Mouse (Mus musculus): ENCODE measurements at regions not wholly inside any gene's neighbourhood (a gene's known extent, or its start where the extent isn't known, plus 50 kb on each side); places are given as distances from the start of the nearest gene placed in this dataset.

GRCm38 (mm10) chr13:51976620-51977214 lies 130.2 kb downstream of the Gadd45g start:
- WGBS: 76% methylated on average over 6 of the region's 6 CpGs
- Histone ChIP-seq H3K4me2 (replicated peaks) (no peak overlapping the region), H3K36me3 (no peaks in the 10 kb centered on the region), H3K4me3 (no peak overlapping the region), H3K9ac (no peak overlapping the region), H3K27me3 (no peaks in the 10 kb centered on the region), H3K27ac (peak overlapping the region; percentile 88), H3K9me3 (peaks cover 9% of the 10 kb centered on the region; the same call in 1 of the 2 replicates), H3K4me1 (peaks cover 61% of the 10 kb centered on the region)
- ATAC-seq (ENCODE audit: low FRiP score, low read depth): no peak

- H3K4me2 ChIP-seq (replicated peaks): no peak overlapping the region
- H3K27ac ChIP-seq: no peak overlapping the region; the same call in 1 of the 2 replicates
- ATAC-seq (ENCODE audit: low FRiP score, low read depth): no peak
- H3K36me3 ChIP-seq: no peaks in the 10 kb centered on the region
- H3K4me3 ChIP-seq: no peak overlapping the region
- H3K9ac ChIP-seq: no peak overlapping the region
- peaks cover 35% of the 10 kb centered on the region for H3K4me1 ChIP-seq
- H3K9me3 ChIP-seq: peaks cover 9% of the 10 kb centered on the region; the same call in 1 of the 2 replicates
- H3K27me3 ChIP-seq: no peaks in the 10 kb centered on the region
- WGBS: 82% methylated on average over 5 of the region's 5 CpGs
Observed at GRCm38 (mm10) chr13:51979301-51979977, 133.0 kb downstream of the Gadd45g start.

- ATAC-seq (ENCODE audit: low FRiP score, low read depth): peak; percentile 38; the same call in 1 of the 2 replicates
- H3K27me3 ChIP-seq: no peaks in the 10 kb centered on the region
- no peak overlapping the region for H3K27ac ChIP-seq
- no peaks in the 10 kb centered on the region for H3K36me3 ChIP-seq
- H3K9me3 ChIP-seq: peaks cover 14% of the 10 kb centered on the region; the same call in 1 of the 2 replicates
- no peak overlapping the region for H3K4me2 ChIP-seq (replicated peaks)
- no peak overlapping the region for H3K4me3 ChIP-seq
- 39% methylated on average over 1 of the region's 1 CpGs for WGBS
- no peak overlapping the region for H3K9ac ChIP-seq
- peaks cover 26% of the 10 kb centered on the region for H3K4me1 ChIP-seq
Observed at GRCm38 (mm10) chr13:51980344-51980743, 133.9 kb downstream of the Gadd45g start.

GRCm38 (mm10) chr13:51983002-51983401 lies 136.5 kb downstream of the Gadd45g start:
- Histone ChIP-seq H3K27ac (no peak overlapping the region), H3K4me2 (replicated peaks) (no peak overlapping the region), H3K9ac (no peak overlapping the region), H3K27me3 (no peaks in the 10 kb centered on the region), H3K9me3 (peaks cover 5% of the 10 kb centered on the region; the same call in 1 of the 2 replicates), H3K4me1 (0 out of 2 replicates have a peak, but pooled peaks cover 6% of the 10 kb centered on the region), H3K36me3 (no peaks in the 10 kb centered on the region), H3K4me3 (no peak overlapping the region)
- WGBS: 77% methylated on average over 8 of the region's 8 CpGs
- ATAC-seq (ENCODE audit: low FRiP score, low read depth): no peak

GRCm38 (mm10) chr13:51983575-51983974 lies 137.1 kb downstream of the Gadd45g start:
- H3K9ac ChIP-seq: no peak overlapping the region
- no peak for ATAC-seq (ENCODE audit: low FRiP score, low read depth)
- 89% methylated on average over 5 of the region's 5 CpGs for WGBS

GRCm38 (mm10) chr13:51991339-51991738 lies 144.9 kb downstream of the Gadd45g start:
- Histone ChIP-seq H3K9me3 (peaks cover 5% of the 10 kb centered on the region; the same call in 1 of the 2 replicates), H3K9ac (no peak overlapping the region), H3K27me3 (no peaks in the 10 kb centered on the region), H3K36me3 (no peaks in the 10 kb centered on the region), H3K4me1 (0 out of 2 replicates have a peak, but pooled peaks cover 3% of the 10 kb centered on the region), H3K4me3 (no peak overlapping the region), H3K27ac (no peak overlapping the region), H3K4me2 (replicated peaks) (no peak overlapping the region)
- 86% methylated on average over 4 of the region's 4 CpGs for WGBS
- ATAC-seq (ENCODE audit: low FRiP score, low read depth): no peak

More at GRCm38 (mm10) chr13:51983575-51983974, 137.1 kb downstream of the Gadd45g start:
- H3K27ac ChIP-seq: no peak overlapping the region
- no peak overlapping the region for H3K4me3 ChIP-seq
- H3K36me3 ChIP-seq: no peaks in the 10 kb centered on the region
- H3K4me1 ChIP-seq: 0 out of 2 replicates have a peak, but pooled peaks cover 6% of the 10 kb centered on the region
- H3K27me3 ChIP-seq: no peaks in the 10 kb centered on the region
- H3K4me2 ChIP-seq (replicated peaks): no peak overlapping the region
- peaks cover 5% of the 10 kb centered on the region; the same call in 1 of the 2 replicates for H3K9me3 ChIP-seq

GRCm38 (mm10) chr13:51992878-51993277 lies 146.4 kb downstream of the Gadd45g start:
- no peak overlapping the region for H3K4me3 ChIP-seq
- H3K36me3 ChIP-seq: no peaks in the 10 kb centered on the region
- H3K4me1 ChIP-seq: 0 out of 2 replicates have a peak, but pooled peaks cover 3% of the 10 kb centered on the region
- 78% methylated on average over 6 of the region's 6 CpGs for WGBS
- no peak overlapping the region for H3K4me2 ChIP-seq (replicated peaks)
- H3K9ac ChIP-seq: no peak overlapping the region
- no peak overlapping the region for H3K27ac ChIP-seq
- no peaks in the 10 kb centered on the region for H3K27me3 ChIP-seq
- H3K9me3 ChIP-seq: peaks cover 5% of the 10 kb centered on the region; the same call in 1 of the 2 replicates
- no peak for ATAC-seq (ENCODE audit: low FRiP score, low read depth)

- H3K27me3 ChIP-seq: no peaks in the 10 kb centered on the region
- no peak overlapping the region for H3K4me3 ChIP-seq
- no peak for ATAC-seq (ENCODE audit: low FRiP score, low read depth)
- no peak overlapping the region for H3K27ac ChIP-seq
- H3K4me2 ChIP-seq (replicated peaks): no peak overlapping the region
- H3K4me1 ChIP-seq: peaks cover 11% of the 10 kb centered on the region
- H3K9ac ChIP-seq: no peak overlapping the region
- peaks cover 5% of the 10 kb centered on the region; the same call in 1 of the 2 replicates for H3K9me3 ChIP-seq
- H3K36me3 ChIP-seq: no peaks in the 10 kb centered on the region
- 72% methylated on average over 4 of the region's 4 CpGs for WGBS
Observed at GRCm38 (mm10) chr13:51996163-51996562, 149.7 kb downstream of the Gadd45g start.

- Histone ChIP-seq H3K4me3 (no peak overlapping the region), H3K36me3 (no peaks in the 10 kb centered on the region), H3K27ac (no peak overlapping the region), H3K9ac (no peak overlapping the region), H3K27me3 (no peaks in the 10 kb centered on the region), H3K4me1 (peaks cover 24% of the 10 kb centered on the region), H3K9me3 (peaks cover 5% of the 10 kb centered on the region; the same call in 1 of the 2 replicates), H3K4me2 (replicated peaks) (no peak overlapping the region)
- ATAC-seq (ENCODE audit: low FRiP score, low read depth): no peak
- WGBS: 94% methylated on average over 7 of the region's 7 CpGs
Observed at GRCm38 (mm10) chr13:51998542-51998941, 152.1 kb downstream of the Gadd45g start.

GRCm38 (mm10) chr13:52001811-52002210 lies 155.3 kb downstream of the Gadd45g start:
- Histone ChIP-seq H3K4me3 (no peak overlapping the region), H3K27ac (peak overlapping the region; percentile 28; the same call in 1 of the 2 replicates), H3K4me2 (replicated peaks) (no peak overlapping the region), H3K9me3 (no peaks in the 10 kb centered on the region), H3K36me3 (no peaks in the 10 kb centered on the region), H3K9ac (no peak overlapping the region), H3K27me3 (no peaks in the 10 kb centered on the region), H3K4me1 (peaks cover 24% of the 10 kb centered on the region)
- ATAC-seq (ENCODE audit: low FRiP score, low read depth): no peak
- WGBS: 23% methylated on average over 12 of the region's 12 CpGs

- Histone ChIP-seq H3K4me1 (peaks cover 28% of the 10 kb centered on the region), H3K36me3 (no peaks in the 10 kb centered on the region), H3K27ac (no peak overlapping the region), H3K4me3 (no peak overlapping the region), H3K4me2 (replicated peaks) (no peak overlapping the region), H3K9me3 (no peaks in the 10 kb centered on the region), H3K27me3 (no peaks in the 10 kb centered on the region), H3K9ac (no peak overlapping the region)
- 86% methylated on average over 5 of the region's 5 CpGs for WGBS
- ATAC-seq (ENCODE audit: low FRiP score, low read depth): no peak
Observed at GRCm38 (mm10) chr13:52003946-52004539, 157.6 kb downstream of the Gadd45g start.
